Mouse (Mus musculus) cortical plate, adult 2 months (tissue): Measurements from ENCODE around the gene Anapc16.
A peak's percentile ranks its signal among the peaks of the same experiment; 100 is the strongest.

ENCODE experiments used
- CTCF ChIP-seq: fragments of 200-500 bp; IDR thresholded peaks from 2 replicates; pipeline ENCODE4 v1.5.1; 2011; ENCODE audit warnings: mild to moderate bottlenecking, control low read depth, low read length; ENCODE audit not compliant: insufficient read depth; ENCODE audit errors: extremely low read depth
- POLR2A ChIP-seq: fragments of 200-500 bp; IDR thresholded peaks from 2 replicates; pipeline ENCODE4 v1.6.1; 2011; ENCODE audit warnings: mild to moderate bottlenecking, low read length, control low read depth; ENCODE audit not compliant: insufficient read depth; ENCODE audit errors: extremely low read depth

- no peak for TF ChIP-seq POLR2A
- TF ChIP-seq CTCF = peak; percentile 15; the same call in 1 of the 2 replicates
These were observed 5.3 kb downstream of the Anapc16 start for GRCm38 (mm10) chr10:59997591-59997990.
